Mouse (Mus musculus) layer of hippocampus, postnatal 25 days (tissue): ENCODE results near the gene Sult5a1. TPM values are rescaled to one million over a fixed set of nuclear protein-coding genes. Genes with fewer than 3 reads are reported as not detected.
A peak's percentile ranks its signal among the peaks of the same experiment; 100 is the strongest.

Source experiments
- DNase-seq, 2 experiments: peaks; one replicate each; pipeline ENCODE4 v3.0.0; 2022; ENCODE audit warnings: mixed read lengths in 2 of 2, low spot score in 1 of 2; ENCODE audit errors: extremely low spot score in 1 of 2
- total RNA-seq, 2 experiments: library from RNA; stranded (reverse); gene quantifications; 2 replicates each; pipeline ENCODE4 v1.2.3; 2021

Gene Sult5a1
- total RNA-seq, 2 experiments from 2014 or later: 2.0 to 2.5 TPM

- DNase-seq: no peak
Measured at GRCm38 (mm10) chr8:123136287-123136686, 21.8 kb downstream of the Sult5a1 start.

- DNase-seq: no peak
Measured at GRCm38 (mm10) chr8:123135806-123136205, 22.3 kb downstream of the Sult5a1 start.

GRCm38 (mm10) chr8:123135406-123135805, 22.7 kb downstream of the Sult5a1 start:
- DNase-seq: no peak

- DNase-seq: no peak
Measured at GRCm38 (mm10) chr8:123134149-123134713, 23.9 kb downstream of the Sult5a1 start.

- DNase-seq: no peak
Measured at GRCm38 (mm10) chr8:123132953-123133352, 25.2 kb downstream of the Sult5a1 start.

GRCm38 (mm10) chr8:123131041-123131440, 27.1 kb downstream of the Sult5a1 start:
- no peak for DNase-seq

GRCm38 (mm10) chr8:123126193-123126816, 31.8 kb downstream of the Sult5a1 start:
- DNase-seq: no peak

GRCm38 (mm10) chr8:123122670-123123069, 35.4 kb downstream of the Sult5a1 start:
- no peak for DNase-seq

GRCm38 (mm10) chr8:123122059-123122458, 36.1 kb downstream of the Sult5a1 start:
- no peak for DNase-seq

- DNase-seq: no peak
Measured at GRCm38 (mm10) chr8:123117744-123118143, 40.4 kb downstream of the Sult5a1 start.

- no peak for DNase-seq
Measured at GRCm38 (mm10) chr8:123117127-123117731, 40.9 kb downstream of the Sult5a1 start, which contains the start of gene Cpne7. Cpne7 (plus strand) TSS chr8:123117374.

- DNase-seq: no peak
Measured at GRCm38 (mm10) chr8:123114644-123115043, 43.5 kb downstream of the Sult5a1 start.

GRCm38 (mm10) chr8:123113908-123114469, 44.1 kb downstream of the Sult5a1 start:
- DNase-seq: no peak

GRCm38 (mm10) chr8:123112892-123113291, 45.2 kb downstream of the Sult5a1 start:
- DNase-seq: no peak

- peak in 1 of 2 experiments; percentile 52 for DNase-seq
Measured at GRCm38 (mm10) chr8:123110649-123111048, 47.5 kb downstream of the Sult5a1 start.

- DNase-seq: no peak
Measured at GRCm38 (mm10) chr8:123108953-123109352, 49.2 kb downstream of the Sult5a1 start.

- DNase-seq: no peak
Measured at GRCm38 (mm10) chr8:123108010-123108409, 50.1 kb downstream of the Sult5a1 start.

- no peak for DNase-seq
Measured at GRCm38 (mm10) chr8:123106531-123106930, 51.6 kb downstream of the Sult5a1 start.

GRCm38 (mm10) chr8:123105553-123106326, 52.4 kb downstream of the Sult5a1 start:
- no peak for DNase-seq

GRCm38 (mm10) chr8:123104046-123104767, 53.9 kb downstream of the Sult5a1 start:
- DNase-seq: no peak
